Mouse (Mus musculus) forebrain, postnatal 0 days (tissue): Measurements from ENCODE around the gene Olfr420. TPM values are rescaled to one million over a fixed set of nuclear protein-coding genes. Genes with fewer than 3 reads are reported as not detected.

Experiments
- ATAC-seq: fragments of 200-750 bp; cut with Nextera tagmentation; 2 replicates; pipeline ENCODE4 v1.8.0; 2017; ENCODE audit warnings: mild to moderate bottlenecking, moderate library complexity
- DNase-seq: peaks from one replicate; pipeline ENCODE4 v3.0.0-alpha.2; 2015
- H3K27ac ChIP-seq: fragments of 300-500 bp; sonication (generic); 2 replicates; pipeline ENCODE4 v1.5.1; 2014; ENCODE audit warnings: low read depth, mild to moderate bottlenecking, antibody characterized with exemption, low read length, moderate library complexity, mixed read lengths
- H3K27me3 ChIP-seq: fragments of 300-500 bp; sonication (generic); 2 replicates; pipeline ENCODE4 v1.6.1; 2014; ENCODE audit warnings: mild to moderate bottlenecking, low read length, mixed read lengths; ENCODE audit not compliant: insufficient read depth
- H3K36me3 ChIP-seq: fragments of 300-500 bp; sonication (generic); 2 replicates; pipeline ENCODE4 v1.6.1; 2014; ENCODE audit warnings: mild to moderate bottlenecking, moderate library complexity; ENCODE audit not compliant: insufficient read depth
- H3K4me1 ChIP-seq: fragments of 300-500 bp; sonication (generic); 2 replicates; pipeline ENCODE4 v1.6.1; 2014; ENCODE audit warnings: antibody characterized with exemption; ENCODE audit not compliant: insufficient read depth
- H3K4me2 ChIP-seq: fragments of 300-500 bp; sonication (generic); 2 replicates; pipeline ENCODE4 v1.6.1; 2014; ENCODE audit warnings: low read depth, mild to moderate bottlenecking, moderate library complexity
- H3K4me3 ChIP-seq: fragments of 300-500 bp; sonication (generic); 2 replicates; pipeline ENCODE4 v1.5.1; 2014; ENCODE audit warnings: low read depth, low read length, mixed read lengths
- H3K9ac ChIP-seq: fragments of 300-500 bp; sonication (generic); 2 replicates; pipeline ENCODE4 v1.6.1; 2014; ENCODE audit warnings: mild to moderate bottlenecking
- H3K9me3 ChIP-seq: fragments of 300-500 bp; sonication (generic); 2 replicates; pipeline ENCODE4 v1.6.1; 2016; ENCODE audit warnings: low read length
- CTCF ChIP-seq: sonication (generic); IDR thresholded peaks from 2 replicates; pipeline ENCODE4 v1.5.1; 2016; ENCODE audit warnings: antibody characterized with exemption, control low read depth, low read depth
- WGBS: fragments of 180-500 bp; shearing (Covaris S2); extraction: QIAGEN DNeasy Blood & Tissue Kit; methylation state at CpG from one replicate; pipeline ENCODE4 v1.1.7; 2014; 5-methylcytosine and 5-hydroxymethylcytosine counted together
- polyA plus RNA-seq: library from polyadenylated mRNA; unstranded; fragments of >200 nt; fragmentation: Nextera tagmentation; extraction: Ambion mirVana; gene quantifications from 2 replicates; pipeline ENCODE4 v1.2.1, GENCODE M21; 2015
- total RNA-seq: library from RNA; depleted of rRNA; stranded (reverse); fragments of >200 nt; gene quantifications from 2 replicates; pipeline ENCODE4 v1.2.3, GENCODE M21; 2014; rRNA removed

Olfr420 gene
- total RNA-seq: not detected in 2 replicates
- polyA plus RNA-seq: not detected in 2 replicates

DNA sequence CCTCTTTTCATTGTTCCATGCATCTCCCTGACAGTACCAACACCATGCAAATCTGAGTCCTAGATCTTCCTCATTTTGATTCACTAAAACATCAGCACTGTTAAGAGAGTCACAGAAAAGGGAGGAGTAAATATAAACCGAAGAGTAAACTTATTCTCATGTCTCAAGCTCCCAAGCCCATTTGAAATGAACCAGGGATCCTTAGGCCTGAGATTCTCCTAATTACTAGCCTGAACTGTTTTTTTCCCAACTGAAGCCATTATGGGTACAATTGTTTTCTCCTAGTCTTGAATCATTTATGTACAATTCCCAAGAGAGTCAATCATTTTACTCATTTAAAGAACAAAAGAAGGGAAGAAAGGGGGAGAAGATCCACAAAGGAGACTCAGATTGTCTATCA is at the start of gene Olfr420:
Gene Olfr420 (plus strand): TSS at position 301 of the 400 bp plus-strand sequence.
- 85% methylated on average over 1 of the region's 1 CpGs for WGBS
- no peak within 1 kb of the TSS for H3K27ac ChIP-seq
- no peak within 1 kb of the TSS for H3K9ac ChIP-seq
- no peaks in the 10 kb centered on the region for H3K27me3 ChIP-seq
- no peak within 1 kb of the TSS for H3K4me3 ChIP-seq
- ATAC-seq (no peak), DNase-seq (no peak)
- no peaks in the 10 kb centered on the region for H3K9me3 ChIP-seq
- no peak within 1 kb of the TSS for H3K4me2 ChIP-seq
- no peak for TF ChIP-seq CTCF
- H3K36me3 ChIP-seq: no peaks in the 10 kb centered on the region
- H3K4me1 ChIP-seq: no peaks in the 10 kb centered on the region

- DNase-seq (no peak), ATAC-seq (no peak)
- H3K9me3 ChIP-seq: no peaks in the 10 kb centered on the region
- no peak within 1 kb of the TSS for H3K9ac ChIP-seq
- WGBS: 50% methylated on average over 2 of the region's 2 CpGs
- no peak within 1 kb of the TSS for H3K4me3 ChIP-seq
- no peaks in the 10 kb centered on the region for H3K27me3 ChIP-seq
- no peaks in the 10 kb centered on the region for H3K4me1 ChIP-seq
- H3K4me2 ChIP-seq: no peak within 1 kb of the TSS
- no peak for TF ChIP-seq CTCF
- no peak within 1 kb of the TSS for H3K27ac ChIP-seq
- no peaks in the 10 kb centered on the region for H3K36me3 ChIP-seq
Measured at GRCm38 (mm10) chr1:174121062-174121461, 34.4 kb upstream of the Olfr420 start, which contains the start of gene Olfr231. Olfr231 (minus strand) TSS chr1:174121162.

- H3K4me3 ChIP-seq: no peak within 1 kb of the TSS
- no peaks in the 10 kb centered on the region for H3K27me3 ChIP-seq
- DNase-seq (no peak), ATAC-seq (no peak)
- no peak within 1 kb of the TSS for H3K27ac ChIP-seq
- WGBS: 57% methylated on average over 3 of the region's 3 CpGs
- H3K36me3 ChIP-seq: no peaks in the 10 kb centered on the region
- H3K9me3 ChIP-seq: no peaks in the 10 kb centered on the region
- H3K9ac ChIP-seq: no peak within 1 kb of the TSS
- no peaks in the 10 kb centered on the region for H3K4me1 ChIP-seq
- TF ChIP-seq CTCF: no peak
- H3K4me2 ChIP-seq: no peak within 1 kb of the TSS
Measured at GRCm38 (mm10) chr1:174131217-174131616, 24.2 kb upstream of the Olfr420 start, which contains the start of gene Olfr424. Olfr424 (plus strand) TSS chr1:174131517.

DNA sequence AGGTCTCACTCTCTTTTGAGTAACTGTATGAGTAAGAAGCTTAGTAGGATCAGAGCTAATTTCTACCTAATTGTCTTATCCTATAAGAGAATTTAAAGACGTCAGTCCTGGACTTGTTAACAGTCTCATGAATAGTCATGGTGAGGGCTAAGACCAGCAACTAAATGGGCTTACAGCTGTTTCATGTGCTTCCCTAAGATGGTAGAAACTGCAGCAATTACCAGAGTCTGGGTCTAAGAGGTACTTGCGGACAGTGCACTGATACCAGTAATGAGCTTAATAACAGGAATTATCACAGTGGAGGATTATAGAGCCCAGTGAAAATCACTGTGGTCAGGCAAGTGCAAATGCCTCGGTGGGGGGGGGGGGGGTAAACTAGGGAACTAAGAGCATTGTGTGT is 23.4 kb upstream of the Olfr420 start:
- no peak overlapping the region for H3K9ac ChIP-seq
- H3K36me3 ChIP-seq: no peaks in the 10 kb centered on the region
- no peak for TF ChIP-seq CTCF
- no peak for DNase-seq
- 19% methylated on average over 3 of the region's 3 CpGs for WGBS
- no peaks in the 10 kb centered on the region for H3K27me3 ChIP-seq
- ATAC-seq: no peak
- H3K27ac ChIP-seq: no peak overlapping the region
- no peak overlapping the region for H3K4me2 ChIP-seq
- no peaks in the 10 kb centered on the region for H3K9me3 ChIP-seq
- H3K4me3 ChIP-seq: no peak overlapping the region
- no peaks in the 10 kb centered on the region for H3K4me1 ChIP-seq

- H3K36me3 ChIP-seq: no peaks in the 10 kb centered on the region
- no peak overlapping the region for H3K9ac ChIP-seq
- no peak overlapping the region for H3K4me2 ChIP-seq
- no peak for TF ChIP-seq CTCF
- WGBS: 80% methylated on average over 2 of the region's 2 CpGs
- no peak overlapping the region for H3K27ac ChIP-seq
- H3K4me1 ChIP-seq: no peaks in the 10 kb centered on the region
- DNase-seq (no peak), ATAC-seq (no peak)
- H3K9me3 ChIP-seq: no peaks in the 10 kb centered on the region
- no peaks in the 10 kb centered on the region for H3K27me3 ChIP-seq
- H3K4me3 ChIP-seq: no peak overlapping the region
Measured at GRCm38 (mm10) chr1:174141384-174141783, 14.0 kb upstream of the Olfr420 start.

DNA sequence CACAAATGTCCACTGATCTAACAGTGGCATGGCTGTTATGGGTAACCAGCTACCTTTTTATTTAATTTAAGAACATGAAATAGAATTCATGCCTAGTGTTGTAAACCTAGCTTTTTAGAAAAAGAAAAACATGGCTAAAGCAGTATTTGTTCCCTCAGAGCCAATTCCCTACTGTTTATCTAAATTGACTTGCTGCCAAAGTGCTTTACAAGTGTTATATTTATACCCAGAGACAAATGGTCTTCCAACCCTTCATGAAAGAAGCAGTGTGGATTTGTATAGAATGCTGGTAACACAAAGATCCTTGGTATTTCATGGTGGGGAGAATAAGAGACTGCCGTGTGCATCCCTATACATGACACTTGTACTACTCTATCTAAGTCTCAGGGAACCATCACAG is 8.7 kb upstream of the Olfr420 start:
- Histone ChIP-seq H3K27me3 (no peaks in the 10 kb centered on the region), H3K4me1 (no peaks in the 10 kb centered on the region), H3K4me3 (no peak overlapping the region), H3K36me3 (no peaks in the 10 kb centered on the region), H3K27ac (no peak overlapping the region), H3K9me3 (no peaks in the 10 kb centered on the region), H3K9ac (no peak overlapping the region), H3K4me2 (no peak overlapping the region)
- 62% methylated on average over 1 of the region's 1 CpGs for WGBS
- DNase-seq (no peak), ATAC-seq (no peak)
- TF ChIP-seq CTCF: no peak

- DNase-seq: no peak
- Histone ChIP-seq H3K9ac (no peak overlapping the region), H3K27me3 (no peaks in the 10 kb centered on the region), H3K27ac (no peak overlapping the region), H3K36me3 (no peaks in the 10 kb centered on the region), H3K4me3 (no peak overlapping the region), H3K4me2 (no peak overlapping the region), H3K4me1 (no peaks in the 10 kb centered on the region), H3K9me3 (no peaks in the 10 kb centered on the region)
- no peak for TF ChIP-seq CTCF
- WGBS: 83% methylated on average over 2 of the region's 2 CpGs
- ATAC-seq: no peak
Measured at GRCm38 (mm10) chr1:174149289-174149688, 6.1 kb upstream of the Olfr420 start.
